Mouse (Mus musculus): ENCODE data around the gene D130052B06Rik.

The D130052B06Rik gene

GRCm38 (mm10) chr11:33649358-33649757, 50.3 kb downstream of the D130052B06Rik start:
- TF ChIP-seq GATA4 (IDR thresholded peaks at IDR 0.05; ENCODE audit: insufficient replicate concordance, low read length): no peak

GRCm38 (mm10) chr11:33654485-33654884, 55.4 kb downstream of the D130052B06Rik start:
- no peak for TF ChIP-seq GATA4 (IDR thresholded peaks at IDR 0.05; ENCODE audit: insufficient replicate concordance, low read length)

- no peak for TF ChIP-seq GATA4 (IDR thresholded peaks at IDR 0.05; ENCODE audit: insufficient replicate concordance, low read length)
Observed at GRCm38 (mm10) chr11:33655221-33655620, 56.1 kb downstream of the D130052B06Rik start.

GRCm38 (mm10) chr11:33655861-33656593, 56.9 kb downstream of the D130052B06Rik start:
- no peak for TF ChIP-seq GATA4 (IDR thresholded peaks at IDR 0.05; ENCODE audit: insufficient replicate concordance, low read length)

GRCm38 (mm10) chr11:33660016-33660913, 61.2 kb downstream of the D130052B06Rik start:
- TF ChIP-seq GATA4 (IDR thresholded peaks at IDR 0.05; ENCODE audit: insufficient replicate concordance, low read length): no peak

- TF ChIP-seq GATA4 (IDR thresholded peaks at IDR 0.05; ENCODE audit: insufficient replicate concordance, low read length): no peak
Observed at GRCm38 (mm10) chr11:33663599-33663998, 64.5 kb downstream of the D130052B06Rik start.

GRCm38 (mm10) chr11:33668376-33668775, 69.3 kb downstream of the D130052B06Rik start:
- no peak for TF ChIP-seq GATA4 (IDR thresholded peaks at IDR 0.05; ENCODE audit: insufficient replicate concordance, low read length)

- TF ChIP-seq GATA4 (IDR thresholded peaks at IDR 0.05; ENCODE audit: insufficient replicate concordance, low read length): no peak
Observed at GRCm38 (mm10) chr11:33670105-33670965, 71.2 kb downstream of the D130052B06Rik start.
